Mouse (Mus musculus) MEL (cell line): ENCODE results near the gene Gm45021. TPM values are rescaled to one million over a fixed set of nuclear protein-coding genes. Genes with fewer than 3 reads are reported as not detected.

ENCODE experiments used
- DNase-seq: peaks from one replicate; pipeline ENCODE4 v3.0.0; 2011; ENCODE audit warnings: low read depth, low spot score
- H3K27ac ChIP-seq: 2 replicates; pipeline ENCODE4 v1.5.1; 2012; ENCODE audit warnings: low read depth, mild to moderate bottlenecking, control low read depth, low read length, moderate library complexity; ENCODE audit not compliant: control insufficient read depth
- H3K27me3 ChIP-seq, 2 experiments: fragments of 150-350 bp in 1 of 2; sonication (generic) in 1 of 2; 2 replicates each; pipeline ENCODE4 v1.6.1; 2012; ENCODE audit warnings: low read length in 2 of 2, mild to moderate bottlenecking in 2 of 2, improper control_type of control experiment in 1 of 2, moderate library complexity in 1 of 2; ENCODE audit not compliant: insufficient read depth in 2 of 2, control insufficient read depth in 1 of 2
- H3K36me3 ChIP-seq, 2 experiments: 2 replicates each; pipeline ENCODE4 v1.6.1; 2012 to 2014; ENCODE audit warnings: low read length in 2 of 2, improper control_type of control experiment in 1 of 2, inconsistent platforms in 1 of 2, mild to moderate bottlenecking in 1 of 2; ENCODE audit not compliant: insufficient read depth in 2 of 2, control insufficient read depth in 1 of 2
- H3K4me1 ChIP-seq, 2 experiments: fragments of 150-350 bp in 1 of 2; sonication (generic) in 1 of 2; 2 replicates each; pipeline ENCODE4 v1.6.1; 2012; ENCODE audit warnings: low read length in 2 of 2, improper control_type of control experiment in 1 of 2, mild to moderate bottlenecking in 1 of 2; ENCODE audit not compliant: insufficient read depth in 2 of 2, control insufficient read depth in 1 of 2
- H3K4me3 ChIP-seq, 2 experiments: fragments of 150-350 bp in 1 of 2; sonication (generic) in 1 of 2; 2 replicates each; pipeline ENCODE4 v1.5.1; 2012; ENCODE audit warnings: low read depth in 2 of 2, low read length in 2 of 2, mild to moderate bottlenecking in 2 of 2, moderate library complexity in 2 of 2, control low read depth in 1 of 2, improper control_type of control experiment in 1 of 2; ENCODE audit not compliant: control insufficient read depth in 1 of 2, insufficient read depth in 1 of 2
- H3K79me2 ChIP-seq: 2 replicates; pipeline ENCODE4 v1.6.1; 2012; ENCODE audit warnings: mild to moderate bottlenecking, low read length, moderate library complexity; ENCODE audit not compliant: control insufficient read depth, poor library complexity, insufficient read depth
- H3K9ac ChIP-seq: 2 replicates; pipeline ENCODE4 v1.6.1; 2012; ENCODE audit warnings: low read depth, mild to moderate bottlenecking, control low read depth, low read length, moderate library complexity; ENCODE audit not compliant: control insufficient read depth, poor library complexity, severe bottlenecking
- H3K9me3 ChIP-seq: fragments of 150-350 bp; sonication (generic); replicated peaks from 2 replicates; pipeline ENCODE4 v1.6.1; 2012; ENCODE audit warnings: mild to moderate bottlenecking, low read length, improper control_type of control experiment, moderate library complexity; ENCODE audit not compliant: insufficient read depth
- E2F4 ChIP-seq: IDR thresholded peaks from 2 replicates; pipeline ENCODE4 v1.6.1; 2011; ENCODE audit warnings: low read depth, low read length, improper control_type of control experiment, borderline replicate concordance
- ETS1 ChIP-seq: IDR thresholded peaks from 2 replicates; pipeline ENCODE4 v1.6.1; 2012; ENCODE audit warnings: low read depth, mild to moderate bottlenecking, inconsistent platforms, low read length, improper control_type of control experiment, moderate library complexity
- GABPA ChIP-seq: IDR thresholded peaks from 2 replicates; pipeline ENCODE4 v1.6.1; 2012; ENCODE audit warnings: low read depth, mild to moderate bottlenecking, inconsistent platforms, low read length, improper control_type of control experiment, moderate library complexity
- GATA1 ChIP-seq: IDR thresholded peaks from 2 replicates; pipeline ENCODE4 v1.6.1; 2011; ENCODE audit warnings: low read depth, low read length, improper control_type of control experiment
- KAT2A ChIP-seq: conservative IDR thresholded peaks from 2 replicates; pipeline ENCODE4 v1.6.1; 2012; ENCODE audit warnings: low read depth, low read length, improper control_type of control experiment, inconsistent platforms
- MAZ ChIP-seq: IDR thresholded peaks from 2 replicates; pipeline ENCODE4 v1.6.1; 2012; ENCODE audit warnings: low read depth, mild to moderate bottlenecking, inconsistent platforms, low read length, improper control_type of control experiment
- MXI1 ChIP-seq: IDR thresholded peaks from 2 replicates; pipeline ENCODE4 v1.6.1; 2011; ENCODE audit warnings: mild to moderate bottlenecking, low read depth, low read length, improper control_type of control experiment
- MYB ChIP-seq: IDR thresholded peaks from 2 replicates; pipeline ENCODE4 v1.6.1; 2011; ENCODE audit warnings: mild to moderate bottlenecking, low read depth, low read length, improper control_type of control experiment
- NELFE ChIP-seq: IDR thresholded peaks from 2 replicates; pipeline ENCODE4 v1.6.1; 2011; ENCODE audit warnings: low read depth, low read length, improper control_type of control experiment
- NRF1 ChIP-seq: IDR thresholded peaks from 2 replicates; pipeline ENCODE4 v1.6.1; 2014; ENCODE audit warnings: low read depth, mild to moderate bottlenecking, inconsistent platforms, low read length, improper control_type of control experiment, moderate library complexity; ENCODE audit not compliant: poor library complexity, insufficient read depth, severe bottlenecking
- POLR2A ChIP-seq, 2 experiments: IDR thresholded peaks; 2 replicates each; pipeline ENCODE4 v1.6.1; 2011 to 2012; ENCODE audit warnings: low read length in 2 of 2, mild to moderate bottlenecking in 2 of 2, control low read depth in 1 of 2, improper control_type of control experiment in 1 of 2, low read depth in 1 of 2, moderate library complexity in 1 of 2; ENCODE audit not compliant: control insufficient read depth in 1 of 2, insufficient read depth in 1 of 2, poor library complexity in 1 of 2
- SIN3A ChIP-seq: IDR thresholded peaks from 2 replicates; pipeline ENCODE4 v1.6.1; 2012; ENCODE audit warnings: low read length, improper control_type of control experiment, inconsistent platforms
- SMC3 ChIP-seq: IDR thresholded peaks from 2 replicates; pipeline ENCODE4 v1.6.1; 2011; ENCODE audit warnings: low read depth, low read length, improper control_type of control experiment
- TBP ChIP-seq: IDR thresholded peaks from 2 replicates; pipeline ENCODE4 v1.8.0; 2011; ENCODE audit warnings: low read depth, low read length, improper control_type of control experiment
- TCF12 ChIP-seq: IDR thresholded peaks from 2 replicates; pipeline ENCODE4 v1.6.1; 2014; ENCODE audit warnings: low read depth, mild to moderate bottlenecking, inconsistent platforms, low read length, improper control_type of control experiment, moderate library complexity
- UBTF ChIP-seq: IDR thresholded peaks from 2 replicates; pipeline ENCODE4 v1.6.1; 2012; ENCODE audit warnings: low read depth, mild to moderate bottlenecking, inconsistent platforms, low read length, improper control_type of control experiment, moderate library complexity, borderline replicate concordance; ENCODE audit not compliant: insufficient read depth
- USF2 ChIP-seq, 2 experiments: IDR thresholded peaks; 2 replicates each; pipeline ENCODE4 v1.6.1; 2011 to 2012; ENCODE audit warnings: improper control_type of control experiment in 2 of 2, low read length in 2 of 2, borderline replicate concordance in 1 of 2, inconsistent platforms in 1 of 2, low read depth in 1 of 2, mild to moderate bottlenecking in 1 of 2; ENCODE audit not compliant: insufficient read depth in 1 of 2
- ZKSCAN1 ChIP-seq: IDR thresholded peaks from 2 replicates; pipeline ENCODE4 v1.6.1; 2012; ENCODE audit warnings: low read depth, mild to moderate bottlenecking, inconsistent platforms, low read length, improper control_type of control experiment, moderate library complexity
- polyA plus RNA-seq, 2 experiments: library from polyadenylated mRNA; stranded (reverse) in 1 of 2; unstranded in 1 of 2; fragments of >175 nt in 1 of 2; fragments of >200 nt in 1 of 2; gene quantifications; 2 replicates each; pipeline versions ENCODE4 v1.2.1 to v1.2.4; 2012; ENCODE audit warnings: low replicate concordance in 2 of 2, low read depth in 1 of 2; ENCODE audit not compliant: insufficient read length in 2 of 2, insufficient read depth in 1 of 2, missing spikeins in 1 of 2
- total RNA-seq: library from RNA; depleted of rRNA; stranded (reverse); fragments of 300-350 nt; gene quantifications from 2 replicates; pipeline ENCODE4 v1.2.3, GENCODE M21; 2012

Gene Gm45021
- total and polyA plus RNA-seq, 3 experiments: not detected

DNA sequence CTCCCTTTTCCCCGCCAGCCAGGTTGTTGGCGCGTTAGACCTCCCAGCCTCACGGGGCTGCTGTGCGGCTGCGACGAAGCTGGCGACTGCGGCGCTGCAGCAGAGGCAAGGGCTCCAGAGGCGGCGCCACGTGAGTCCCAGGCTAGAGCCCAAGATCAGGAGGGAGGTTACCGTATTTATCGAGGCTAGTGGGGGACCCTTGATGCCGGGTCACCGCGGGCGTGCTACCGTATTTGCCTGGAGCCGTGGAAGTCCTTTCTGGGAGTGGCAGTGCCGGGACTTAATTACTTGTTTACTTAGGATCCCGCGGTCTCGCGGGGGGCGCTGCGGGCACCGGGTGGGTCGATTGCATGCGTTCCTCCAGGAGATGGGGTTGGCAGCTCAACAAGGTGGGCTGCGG lies 37.6 kb downstream of the Gm45021 start:
- Histone ChIP-seq H3K27ac (no peak overlapping the region), H3K4me1 (no peaks in the 10 kb centered on the region), H3K79me2 (no peaks in the 10 kb centered on the region), H3K9ac (no peak overlapping the region), H3K9me3 (no peaks in the 10 kb centered on the region), H3K36me3 (no peaks in the 10 kb centered on the region), H3K27me3 (no peaks in the 10 kb centered on the region), H3K4me3 (no peak overlapping the region)
- TF ChIP-seq E2F4 (no peak), UBTF (no peak), GABPA (no peak)
- DNase-seq: no peak

DNA sequence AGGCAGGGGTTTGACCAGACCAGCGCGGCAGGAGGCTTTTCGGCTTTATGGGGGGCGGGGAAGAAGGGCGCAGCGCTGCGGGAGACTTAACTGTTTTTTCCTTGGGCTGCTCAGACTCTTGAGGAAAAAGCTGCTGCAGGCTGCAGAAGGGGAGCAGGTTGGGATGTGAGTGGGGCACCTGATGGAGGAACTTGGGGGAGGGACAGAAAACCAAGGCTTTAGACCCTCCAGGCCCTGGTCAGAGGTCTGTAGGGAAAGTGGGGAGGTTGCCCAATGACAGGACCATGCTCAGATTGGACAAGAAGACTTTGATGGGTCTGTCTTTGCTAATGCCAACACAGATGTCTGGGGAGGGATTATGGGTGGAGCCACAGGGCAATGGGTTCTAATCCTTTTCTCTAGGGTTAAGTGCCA lies 38.1 kb downstream of the Gm45021 start:
- Histone ChIP-seq H3K27ac (no peak overlapping the region), H3K9me3 (no peaks in the 10 kb centered on the region)
- TF ChIP-seq MYB: no peak
- no peak for TF ChIP-seq SIN3A
- TF ChIP-seq TCF12: no peak
- TF ChIP-seq USF2 (IDR thresholded peaks at IDR 0.05; ENCODE audit: borderline replicate concordance in 1 of 2, insufficient read depth in 1 of 2, low read depth in 1 of 2, low read length in 2 of 2): no peak
- no peak for TF ChIP-seq NRF1
- TF ChIP-seq GATA1: no peak
- no peak for TF ChIP-seq MXI1
- no peak for TF ChIP-seq TBP
- no peak for TF ChIP-seq NELFE
- no peak for TF ChIP-seq ETS1
- TF ChIP-seq SMC3: no peak
- no peak for TF ChIP-seq KAT2A
- TF ChIP-seq MAZ: no peak
- no peak for TF ChIP-seq POLR2A (IDR thresholded peaks at IDR 0.05; ENCODE audit: control insufficient read depth in 1 of 2, insufficient read depth in 1 of 2, low read depth in 1 of 2, low read length in 2 of 2, poor library complexity in 1 of 2)
- TF ChIP-seq GABPA: no peak
- TF ChIP-seq ZKSCAN1: no peak
- TF ChIP-seq, all 39 proteins: peak for 0
- no peaks in the 10 kb centered on the region for H3K36me3 ChIP-seq
- no peak for DNase-seq
- H3K9ac ChIP-seq: no peak overlapping the region
- no peaks in the 10 kb centered on the region for H3K27me3 ChIP-seq
- no peaks in the 10 kb centered on the region for H3K4me1 ChIP-seq
- H3K4me3 ChIP-seq: no peak overlapping the region
- H3K79me2 ChIP-seq: no peaks in the 10 kb centered on the region
